Comparison of ENCODE assay signal across 8 mouse cellular contexts in the genomic region with DNA sequence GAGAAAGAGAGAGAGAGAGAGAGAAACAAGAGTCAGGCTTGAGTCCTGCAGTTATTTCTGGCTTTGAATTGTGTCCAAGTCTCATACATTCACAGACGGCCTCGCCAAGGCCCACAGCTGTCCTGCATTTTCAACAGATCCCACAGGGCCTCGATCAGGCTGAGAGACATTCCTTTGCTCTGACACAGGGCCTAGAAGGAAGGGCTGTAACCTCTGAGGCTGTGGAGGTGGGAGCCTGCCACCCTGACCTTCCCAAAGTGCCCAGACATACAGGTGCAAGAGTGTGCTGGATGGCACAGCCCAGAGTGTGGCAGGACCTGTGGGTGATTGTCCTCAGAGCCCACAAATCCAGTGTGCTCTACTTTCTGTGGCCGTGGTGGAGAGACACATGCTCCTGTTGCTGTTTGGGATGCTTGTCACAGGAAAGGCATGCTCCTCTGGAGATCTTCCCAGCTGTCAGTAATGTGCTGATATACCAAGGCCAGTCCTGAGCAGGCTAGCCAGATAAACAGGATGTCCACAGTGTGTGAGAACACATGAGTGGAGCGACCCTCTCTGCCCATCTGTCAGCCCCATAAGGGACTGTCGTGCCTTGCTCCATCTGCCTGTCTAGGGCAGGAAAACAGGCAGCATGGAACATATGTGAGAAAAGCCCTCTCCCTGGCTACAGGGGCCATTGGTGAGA.
A peak's percentile ranks its signal among the peaks of the same experiment; 100 is the strongest.
DNase-seq lines count a peak whose midpoint lies in the region; ATAC-seq and TF ChIP-seq lines count a peak whose summit lies in the region.

No protein-coding gene starts in this region.

- peak; percentile 56 for ATAC-seq in cerebellum, adult (ENCODE audit: insufficient number of reproducible peaks, low FRiP score, low TSS enrichment)
- peak; percentile 98 for ATAC-seq in lung, embryonic 14.5 days (ENCODE audit: insufficient read depth)

- no peak for DNase-seq in cerebellum, adult 18-20 months
- peak; percentile 37 for DNase-seq in embryo, embryonic 11 days
- peak; percentile 88 for DNase-seq in heart, adult 8-10 months (ENCODE audit: low spot score)
- DNase-seq in kidney, adult 18-20 months = peak; percentile 51
- DNase-seq in lung, embryonic 14.5 days = peak; percentile 95
- peak; percentile 18 for DNase-seq in ovary, postnatal 36 days (ENCODE audit: low spot score)
- DNase-seq in B cell, adult 2 months = no peak

- H3K9me3 ChIP-seq in lung, embryonic 14.5 days (ENCODE audit: low read depth, low read length) = no peaks in the 10 kb centered on the region

- peak overlapping the region; percentile 27; the same call in 1 of the 2 replicates for H3K4me2 ChIP-seq in lung, embryonic 14.5 days

- H3K4me1 ChIP-seq in lung, embryonic 14.5 days (ENCODE audit: insufficient read depth) = peaks cover 12% of the 10 kb centered on the region

- no peaks in the 10 kb centered on the region for H3K36me3 ChIP-seq in lung, embryonic 14.5 days (ENCODE audit: insufficient read depth)

- no peaks in the 10 kb centered on the region for H3K27me3 ChIP-seq in lung, embryonic 14.5 days (ENCODE audit: insufficient read depth, low read length)

- 9% methylated on average over 6 of the region's 6 CpGs for WGBS in lung, embryonic 14.5 days

- H3K27ac ChIP-seq in lung, embryonic 14.5 days (ENCODE audit: low read depth) = peak overlapping the region; percentile 94

- no peak overlapping the region for H3K4me3 ChIP-seq in lung, embryonic 14.5 days (ENCODE audit: low read depth, low read length)

- TF ChIP-seq CTCF in lung, embryonic 14.5 days (IDR thresholded peaks at IDR 0.05; ENCODE audit: low read depth) = no peak; the same call in 1 of the 2 replicates

- no peak overlapping the region for H3K9ac ChIP-seq in lung, embryonic 14.5 days

Comparison
In these comparisons a context has a peak if more than half of its experiments do, and no peak if none do; other contexts are left out.
1. DNase-seq: peak in embryo, embryonic 11 days (single experiment), heart, adult 8-10 months (single experiment), kidney, adult 18-20 months (single experiment), lung, embryonic 14.5 days (single experiment) and ovary, postnatal 36 days (single experiment); none in cerebellum, adult 18-20 months (0 of 2) and B cell, adult 2 months (0 of 2).